Mouse (Mus musculus): ENCODE data around the gene Gm5767. TPM values are rescaled to one million over a fixed set of nuclear protein-coding genes. Genes with fewer than 3 reads are reported as not detected.

Gene Gm5767
- polyA plus RNA-seq, 1 experiment from 2014 or later, result not detected

GRCm38 (mm10) chr16:8650007-8650406 is 30.6 kb upstream of the Gm5767 start:
- Histone ChIP-seq H3K27ac (ENCODE audit: low read depth) (no peak overlapping the region), H3K27me3 (replicated peaks; ENCODE audit: control insufficient read depth, insufficient read depth, low read length) (no peaks in the 10 kb centered on the region), H3K4me2 (ENCODE audit: low read length) (no peak overlapping the region), H3K4me3 (ENCODE audit: low read depth, low read length) (no peak overlapping the region), H3K9ac (ENCODE audit: low read length) (no peak overlapping the region), H3K4me1 (replicated peaks; ENCODE audit: control insufficient read depth, insufficient read depth, low read length) (no peaks in the 10 kb centered on the region), H3K9me3 (ENCODE audit: control insufficient read depth, low read length) (no peaks in the 10 kb centered on the region), H3K36me3 (ENCODE audit: control insufficient read depth, insufficient read depth, low read length) (peaks cover 80% of the 10 kb centered on the region)
- no peak for ATAC-seq (replicated peaks; ENCODE audit: low FRiP score, low TSS enrichment, low read depth)
- WGBS, result 99% methylated on average over 3 of the region's 3 CpGs
- DNase-seq (ENCODE audit: low spot score), result no peak

GRCm38 (mm10) chr16:8655108-8655507 is 25.5 kb upstream of the Gm5767 start:
- H3K4me3 ChIP-seq (ENCODE audit: low read depth, low read length), result no peak overlapping the region
- no peak for ATAC-seq (replicated peaks; ENCODE audit: low FRiP score, low TSS enrichment, low read depth)
- H3K9me3 ChIP-seq (ENCODE audit: control insufficient read depth, low read length), result no peaks in the 10 kb centered on the region
- no peak overlapping the region for H3K4me2 ChIP-seq (ENCODE audit: low read length)
- no peak for DNase-seq (ENCODE audit: low spot score)
- H3K4me1 ChIP-seq (replicated peaks; ENCODE audit: control insufficient read depth, insufficient read depth, low read length), result no peaks in the 10 kb centered on the region
- H3K36me3 ChIP-seq (ENCODE audit: control insufficient read depth, insufficient read depth, low read length), result peaks cover 69% of the 10 kb centered on the region
- no peak overlapping the region for H3K9ac ChIP-seq (ENCODE audit: low read length)
- H3K27me3 ChIP-seq (replicated peaks; ENCODE audit: control insufficient read depth, insufficient read depth, low read length), result no peaks in the 10 kb centered on the region
- H3K27ac ChIP-seq (ENCODE audit: low read depth), result no peak overlapping the region
- 80% methylated on average over 6 of the region's 6 CpGs for WGBS

- Histone ChIP-seq H3K36me3 (ENCODE audit: control insufficient read depth, insufficient read depth, low read length) (peaks cover 72% of the 10 kb centered on the region), H3K4me1 (replicated peaks; ENCODE audit: control insufficient read depth, insufficient read depth, low read length) (no peaks in the 10 kb centered on the region), H3K27ac (ENCODE audit: low read depth) (no peak overlapping the region), H3K4me2 (ENCODE audit: low read length) (no peak overlapping the region), H3K4me3 (ENCODE audit: low read depth, low read length) (no peak overlapping the region), H3K9me3 (ENCODE audit: control insufficient read depth, low read length) (no peaks in the 10 kb centered on the region), H3K9ac (ENCODE audit: low read length) (no peak overlapping the region), H3K27me3 (replicated peaks; ENCODE audit: control insufficient read depth, insufficient read depth, low read length) (no peaks in the 10 kb centered on the region)
- ATAC-seq (replicated peaks; ENCODE audit: low FRiP score, low TSS enrichment, low read depth) (no peak), DNase-seq (ENCODE audit: low spot score) (no peak)
- 82% methylated on average over 9 of the region's 9 CpGs for WGBS
Observed at GRCm38 (mm10) chr16:8655599-8655998, 25.0 kb upstream of the Gm5767 start.

GRCm38 (mm10) chr16:8656256-8656655 is 24.3 kb upstream of the Gm5767 start:
- Histone ChIP-seq H3K4me3 (ENCODE audit: low read depth, low read length) (no peak overlapping the region), H3K4me1 (replicated peaks; ENCODE audit: control insufficient read depth, insufficient read depth, low read length) (no peaks in the 10 kb centered on the region), H3K4me2 (ENCODE audit: low read length) (no peak overlapping the region), H3K9ac (ENCODE audit: low read length) (no peak overlapping the region), H3K27me3 (replicated peaks; ENCODE audit: control insufficient read depth, insufficient read depth, low read length) (no peaks in the 10 kb centered on the region), H3K36me3 (ENCODE audit: control insufficient read depth, insufficient read depth, low read length) (peaks cover 68% of the 10 kb centered on the region), H3K9me3 (ENCODE audit: control insufficient read depth, low read length) (no peaks in the 10 kb centered on the region), H3K27ac (ENCODE audit: low read depth) (no peak overlapping the region)
- no peak for DNase-seq (ENCODE audit: low spot score)
- no peak for ATAC-seq (replicated peaks; ENCODE audit: low FRiP score, low TSS enrichment, low read depth)
- 83% methylated on average over 2 of the region's 2 CpGs for WGBS

- WGBS, result 86% methylated on average over 4 of the region's 4 CpGs
- Histone ChIP-seq H3K4me1 (replicated peaks; ENCODE audit: control insufficient read depth, insufficient read depth, low read length) (no peaks in the 10 kb centered on the region), H3K4me3 (ENCODE audit: low read depth, low read length) (no peak overlapping the region), H3K27ac (ENCODE audit: low read depth) (no peak overlapping the region), H3K36me3 (ENCODE audit: control insufficient read depth, insufficient read depth, low read length) (peaks cover 73% of the 10 kb centered on the region), H3K27me3 (replicated peaks; ENCODE audit: control insufficient read depth, insufficient read depth, low read length) (no peaks in the 10 kb centered on the region), H3K9ac (ENCODE audit: low read length) (no peak overlapping the region), H3K9me3 (ENCODE audit: control insufficient read depth, low read length) (no peaks in the 10 kb centered on the region), H3K4me2 (ENCODE audit: low read length) (no peak overlapping the region)
- DNase-seq (ENCODE audit: low spot score) (no peak), ATAC-seq (replicated peaks; ENCODE audit: low FRiP score, low TSS enrichment, low read depth) (no peak)
Observed at GRCm38 (mm10) chr16:8658349-8658748, 22.2 kb upstream of the Gm5767 start.

- Histone ChIP-seq H3K9me3 (ENCODE audit: control insufficient read depth, low read length) (no peaks in the 10 kb centered on the region), H3K27ac (ENCODE audit: low read depth) (no peak overlapping the region), H3K36me3 (ENCODE audit: control insufficient read depth, insufficient read depth, low read length) (peaks cover 76% of the 10 kb centered on the region), H3K9ac (ENCODE audit: low read length) (no peak overlapping the region), H3K4me2 (ENCODE audit: low read length) (no peak overlapping the region), H3K27me3 (replicated peaks; ENCODE audit: control insufficient read depth, insufficient read depth, low read length) (no peaks in the 10 kb centered on the region), H3K4me1 (replicated peaks; ENCODE audit: control insufficient read depth, insufficient read depth, low read length) (no peaks in the 10 kb centered on the region), H3K4me3 (ENCODE audit: low read depth, low read length) (no peak overlapping the region)
- 91% methylated on average over 4 of the region's 4 CpGs for WGBS
- no peak for ATAC-seq (replicated peaks; ENCODE audit: low FRiP score, low TSS enrichment, low read depth)
- no peak for DNase-seq (ENCODE audit: low spot score)
Observed at GRCm38 (mm10) chr16:8658764-8659163, 21.8 kb upstream of the Gm5767 start.

GRCm38 (mm10) chr16:8663022-8663421 is 17.5 kb upstream of the Gm5767 start:
- ATAC-seq (replicated peaks; ENCODE audit: low FRiP score, low TSS enrichment, low read depth) (no peak), DNase-seq (ENCODE audit: low spot score) (no peak)
- Histone ChIP-seq H3K4me3 (ENCODE audit: low read depth, low read length) (no peak overlapping the region), H3K4me1 (replicated peaks; ENCODE audit: control insufficient read depth, insufficient read depth, low read length) (peaks cover 8% of the 10 kb centered on the region), H3K27me3 (replicated peaks; ENCODE audit: control insufficient read depth, insufficient read depth, low read length) (no peaks in the 10 kb centered on the region), H3K4me2 (ENCODE audit: low read length) (no peak overlapping the region), H3K27ac (ENCODE audit: low read depth) (no peak overlapping the region), H3K9me3 (ENCODE audit: control insufficient read depth, low read length) (no peaks in the 10 kb centered on the region), H3K36me3 (ENCODE audit: control insufficient read depth, insufficient read depth, low read length) (peaks cover 48% of the 10 kb centered on the region), H3K9ac (ENCODE audit: low read length) (no peak overlapping the region)
- WGBS, result 61% methylated on average over 2 of the region's 2 CpGs

GRCm38 (mm10) chr16:8663606-8664539 is 16.7 kb upstream of the Gm5767 start:
- WGBS, result 86% methylated on average over 24 of the region's 24 CpGs

GRCm38 (mm10) chr16:8665367-8665766 is 15.2 kb upstream of the Gm5767 start:
- Histone ChIP-seq H3K4me3 (ENCODE audit: low read depth, low read length) (no peak overlapping the region), H3K27me3 (replicated peaks; ENCODE audit: control insufficient read depth, insufficient read depth, low read length) (no peaks in the 10 kb centered on the region), H3K9ac (ENCODE audit: low read length) (no peak overlapping the region), H3K27ac (ENCODE audit: low read depth) (no peak overlapping the region), H3K9me3 (ENCODE audit: control insufficient read depth, low read length) (no peaks in the 10 kb centered on the region), H3K4me2 (ENCODE audit: low read length) (no peak overlapping the region), H3K36me3 (ENCODE audit: control insufficient read depth, insufficient read depth, low read length) (peaks cover 35% of the 10 kb centered on the region), H3K4me1 (replicated peaks; ENCODE audit: control insufficient read depth, insufficient read depth, low read length) (peaks cover 23% of the 10 kb centered on the region)
- DNase-seq (ENCODE audit: low spot score) (no peak), ATAC-seq (replicated peaks; ENCODE audit: low FRiP score, low TSS enrichment, low read depth) (no peak)
- 81% methylated on average over 5 of the region's 5 CpGs for WGBS

More at GRCm38 (mm10) chr16:8663606-8664539, 16.7 kb upstream of the Gm5767 start:
- Histone ChIP-seq H3K4me3 (ENCODE audit: low read depth, low read length) (no peak overlapping the region), H3K36me3 (ENCODE audit: control insufficient read depth, insufficient read depth, low read length) (peaks cover 42% of the 10 kb centered on the region), H3K27ac (ENCODE audit: low read depth) (no peak overlapping the region), H3K4me2 (ENCODE audit: low read length) (no peak overlapping the region), H3K9me3 (ENCODE audit: control insufficient read depth, low read length) (no peaks in the 10 kb centered on the region), H3K4me1 (replicated peaks; ENCODE audit: control insufficient read depth, insufficient read depth, low read length) (peaks cover 11% of the 10 kb centered on the region), H3K9ac (ENCODE audit: low read length) (no peak overlapping the region), H3K27me3 (replicated peaks; ENCODE audit: control insufficient read depth, insufficient read depth, low read length) (no peaks in the 10 kb centered on the region)
- ATAC-seq (replicated peaks; ENCODE audit: low FRiP score, low TSS enrichment, low read depth) (no peak), DNase-seq (ENCODE audit: low spot score) (no peak)
